Mouse (Mus musculus): ENCODE results near the gene En1. TPM values are rescaled to one million over a fixed set of nuclear protein-coding genes. Genes with fewer than 3 reads are reported as not detected.

En1 gene
- polyA plus RNA-seq (2016; fragmentation: Nextera tagmentation; extraction: Ambion mirVana): 0.30 and 0.47 TPM in 2 replicates

- no peaks in the 10 kb centered on the region for H3K9me3 ChIP-seq
- under 1% methylated on average over 35 of the region's 35 CpGs for WGBS
- peak; percentile 79 for DNase-seq (ENCODE audit: low spot score)
- H3K4me1 ChIP-seq: peaks cover 30% of the 10 kb centered on the region
- H3K4me3 ChIP-seq: peak within 1 kb of the TSS; percentile 58
- H3K27me3 ChIP-seq (replicated peaks; ENCODE audit: low read depth, poor library complexity, severe bottlenecking): peaks cover 100% of the 10 kb centered on the region
- no peaks in the 10 kb centered on the region for H3K36me3 ChIP-seq (replicated peaks)
- peak within 1 kb of the TSS; percentile 10; the same call in 1 of the 2 replicates for H3K27ac ChIP-seq (replicated peaks)
Observed at GRCm38 (mm10) chr1:120602031-120602730, at the start of gene En1. Gene En1 (plus strand): TSS chr1:120602418.

- H3K9me3 ChIP-seq: no peaks in the 10 kb centered on the region
- WGBS: 84% methylated on average over 15 of the region's 15 CpGs
- no peak overlapping the region for H3K4me3 ChIP-seq
- H3K27me3 ChIP-seq (replicated peaks; ENCODE audit: low read depth, poor library complexity, severe bottlenecking): no peaks in the 10 kb centered on the region
- DNase-seq (ENCODE audit: low spot score): no peak
- no peaks in the 10 kb centered on the region for H3K36me3 ChIP-seq (replicated peaks)
- no peaks in the 10 kb centered on the region for H3K4me1 ChIP-seq
- H3K27ac ChIP-seq (replicated peaks): no peak overlapping the region
Observed at GRCm38 (mm10) chr1:120556926-120557846, 45.0 kb upstream of the En1 start.

GRCm38 (mm10) chr1:120558341-120559285, 43.6 kb upstream of the En1 start:
- no peaks in the 10 kb centered on the region for H3K9me3 ChIP-seq
- WGBS: 82% methylated on average over 9 of the region's 9 CpGs
- no peaks in the 10 kb centered on the region for H3K36me3 ChIP-seq (replicated peaks)
- H3K4me3 ChIP-seq: no peak overlapping the region
- no peaks in the 10 kb centered on the region for H3K4me1 ChIP-seq
- H3K27ac ChIP-seq (replicated peaks): no peak overlapping the region
- no peak for DNase-seq (ENCODE audit: low spot score)
- no peaks in the 10 kb centered on the region for H3K27me3 ChIP-seq (replicated peaks; ENCODE audit: low read depth, poor library complexity, severe bottlenecking)

DNA sequence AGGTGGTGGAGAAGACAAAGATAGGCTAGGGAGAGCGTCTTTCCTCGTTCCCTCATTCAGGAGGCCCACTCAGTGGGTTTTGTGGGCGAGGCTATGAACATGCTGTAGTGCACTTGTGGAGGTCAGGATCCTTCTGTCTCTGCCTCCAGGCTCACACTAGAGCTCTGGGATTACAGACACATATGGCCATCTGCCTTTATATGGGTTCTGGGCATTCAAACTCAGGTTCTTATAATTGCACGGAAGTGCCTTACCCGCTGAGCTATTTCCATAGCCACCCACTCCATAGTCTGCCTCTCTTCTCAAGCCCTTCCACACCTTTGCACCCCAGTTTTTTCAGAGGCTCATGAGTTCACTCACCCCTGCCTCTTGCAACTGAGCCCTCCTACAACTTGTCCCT, 42.3 kb upstream of the En1 start:
- no peaks in the 10 kb centered on the region for H3K4me1 ChIP-seq
- no peaks in the 10 kb centered on the region for H3K9me3 ChIP-seq
- H3K27me3 ChIP-seq (replicated peaks; ENCODE audit: low read depth, poor library complexity, severe bottlenecking): no peaks in the 10 kb centered on the region
- WGBS: 89% methylated on average over 5 of the region's 5 CpGs
- H3K4me3 ChIP-seq: no peak overlapping the region
- no peak overlapping the region for H3K27ac ChIP-seq (replicated peaks)
- no peaks in the 10 kb centered on the region for H3K36me3 ChIP-seq (replicated peaks)
- no peak for DNase-seq (ENCODE audit: low spot score)

- H3K27ac ChIP-seq (replicated peaks): no peak overlapping the region
- H3K4me3 ChIP-seq: no peak overlapping the region
- H3K4me1 ChIP-seq: no peaks in the 10 kb centered on the region
- H3K36me3 ChIP-seq (replicated peaks): no peaks in the 10 kb centered on the region
- DNase-seq (ENCODE audit: low spot score): no peak
- WGBS: 58% methylated on average over 4 of the region's 4 CpGs
- no peaks in the 10 kb centered on the region for H3K9me3 ChIP-seq
- peaks cover 34% of the 10 kb centered on the region for H3K27me3 ChIP-seq (replicated peaks; ENCODE audit: low read depth, poor library complexity, severe bottlenecking)
Observed at GRCm38 (mm10) chr1:120581306-120581705, 20.9 kb upstream of the En1 start.

DNA sequence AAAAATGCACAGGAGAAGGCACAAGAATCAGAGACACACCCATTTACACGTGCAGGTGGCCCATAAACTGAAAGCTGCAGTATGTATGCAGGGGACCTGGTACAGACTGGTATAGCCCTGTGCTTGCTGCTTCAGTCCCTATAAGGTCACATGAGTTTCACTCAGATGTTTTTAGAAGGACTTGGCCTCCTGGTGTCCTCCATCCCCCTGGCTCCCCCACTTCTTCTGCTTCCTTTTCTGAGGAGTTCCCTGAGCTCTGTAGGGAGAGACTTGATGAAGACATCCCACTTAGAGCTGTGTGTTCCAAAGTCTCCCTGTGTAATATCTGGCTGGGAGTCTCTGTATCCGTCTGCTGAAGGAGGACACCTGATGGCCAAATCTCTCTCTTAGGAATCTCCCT, 16.7 kb upstream of the En1 start:
- Histone ChIP-seq H3K27ac (replicated peaks) (no peak overlapping the region), H3K27me3 (replicated peaks; ENCODE audit: low read depth, poor library complexity, severe bottlenecking) (peaks cover 64% of the 10 kb centered on the region), H3K9me3 (no peaks in the 10 kb centered on the region), H3K36me3 (replicated peaks) (no peaks in the 10 kb centered on the region), H3K4me1 (no peaks in the 10 kb centered on the region), H3K4me3 (no peak overlapping the region)
- DNase-seq (ENCODE audit: low spot score): peak; percentile 2
- WGBS: 31% methylated on average over 2 of the region's 2 CpGs

- Histone ChIP-seq H3K27me3 (replicated peaks; ENCODE audit: low read depth, poor library complexity, severe bottlenecking) (peaks cover 71% of the 10 kb centered on the region), H3K4me3 (no peak overlapping the region), H3K4me1 (no peaks in the 10 kb centered on the region), H3K36me3 (replicated peaks) (no peaks in the 10 kb centered on the region), H3K27ac (replicated peaks) (no peak overlapping the region), H3K9me3 (no peaks in the 10 kb centered on the region)
- DNase-seq (ENCODE audit: low spot score): peak; percentile 73
- 12% methylated on average over 7 of the region's 7 CpGs for whole genome bisulfite sequencing
Observed at GRCm38 (mm10) chr1:120586500-120587110, 15.6 kb upstream of the En1 start.

DNA sequence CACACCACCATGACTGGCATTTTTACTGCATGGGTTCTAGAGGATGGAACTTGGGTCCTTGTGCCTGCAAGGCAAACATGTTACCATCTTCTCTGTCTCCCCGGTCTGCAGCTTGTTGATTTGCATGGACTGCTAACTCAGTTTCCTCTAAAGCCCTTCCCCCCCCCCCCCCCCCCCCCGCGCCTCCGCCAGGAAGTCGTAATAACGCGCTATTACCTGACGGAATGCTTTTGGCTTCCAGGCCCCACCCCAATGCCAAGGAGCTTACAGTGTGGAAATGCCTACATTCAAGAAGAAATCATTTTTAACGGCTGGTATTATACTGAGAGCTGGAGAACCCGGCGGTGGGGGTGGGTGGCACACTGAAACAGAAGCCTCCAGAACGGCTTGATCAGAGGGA, 14.8 kb upstream of the En1 start:
- DNase-seq (ENCODE audit: low spot score): peak; percentile 7
- Histone ChIP-seq H3K27me3 (replicated peaks; ENCODE audit: low read depth, poor library complexity, severe bottlenecking) (peaks cover 73% of the 10 kb centered on the region), H3K9me3 (no peaks in the 10 kb centered on the region), H3K4me1 (no peaks in the 10 kb centered on the region), H3K4me3 (no peak overlapping the region), H3K27ac (replicated peaks) (no peak overlapping the region), H3K36me3 (replicated peaks) (no peaks in the 10 kb centered on the region)
- 69% methylated on average over 12 of the region's 12 CpGs for WGBS

DNA sequence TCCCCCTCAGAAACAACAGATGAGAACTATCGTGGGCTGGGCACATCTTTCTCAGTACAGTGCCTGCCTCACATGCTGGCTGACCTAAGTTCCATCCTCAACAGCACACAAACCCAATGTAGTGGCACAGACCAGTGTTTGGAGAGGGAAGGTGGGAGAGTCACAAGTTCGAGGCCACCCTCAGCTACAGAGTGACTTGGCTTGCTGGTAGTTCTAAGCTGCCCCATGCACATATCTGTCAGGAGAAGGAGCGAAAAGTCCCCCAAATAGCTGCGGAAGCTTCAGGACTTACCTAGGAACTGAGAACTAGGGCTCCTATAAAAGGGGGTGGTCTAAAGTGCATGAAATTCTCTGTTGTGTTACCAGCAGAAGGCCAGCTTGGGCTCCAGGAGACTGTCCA, 14.3 kb upstream of the En1 start:
- WGBS: 82% methylated on average over 4 of the region's 4 CpGs
- Histone ChIP-seq H3K4me1 (no peaks in the 10 kb centered on the region), H3K9me3 (no peaks in the 10 kb centered on the region), H3K36me3 (replicated peaks) (no peaks in the 10 kb centered on the region), H3K27ac (replicated peaks) (no peak overlapping the region), H3K4me3 (no peak overlapping the region), H3K27me3 (replicated peaks; ENCODE audit: low read depth, poor library complexity, severe bottlenecking) (peaks cover 78% of the 10 kb centered on the region)
- peak; percentile 7 for DNase-seq (ENCODE audit: low spot score)

DNA sequence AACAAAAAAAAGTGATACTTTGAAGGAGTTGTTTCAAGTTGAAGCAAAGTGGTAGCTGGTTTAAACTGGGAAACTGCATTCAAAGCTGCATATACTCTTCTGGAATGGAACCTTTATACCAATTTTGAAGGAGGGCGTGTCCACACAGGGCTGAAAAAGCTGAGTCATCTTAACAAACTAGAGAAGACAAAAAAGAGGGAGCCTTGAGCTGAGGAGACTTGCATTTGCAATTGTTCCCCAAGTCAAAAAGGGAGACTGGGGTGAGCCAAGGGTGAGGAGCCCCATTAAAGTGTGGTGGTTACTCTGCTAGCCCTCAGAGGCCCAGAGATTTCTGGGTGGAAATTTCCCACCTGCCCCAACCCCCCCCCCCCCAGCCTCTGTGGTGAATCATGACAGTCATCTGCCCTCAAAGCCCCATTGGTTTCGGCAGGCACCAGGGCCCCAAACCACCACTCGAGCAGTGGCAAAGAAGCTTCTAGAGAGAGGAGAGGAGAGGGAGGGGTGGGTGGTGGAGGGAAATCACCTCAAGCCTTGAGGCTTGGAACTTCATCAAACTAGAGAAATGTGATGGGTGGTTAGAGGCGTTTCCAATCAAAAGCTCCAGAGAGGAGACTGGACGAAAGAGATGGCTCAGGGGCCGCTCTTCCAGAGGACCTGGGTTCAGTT, 13.7 kb upstream of the En1 start:
- Histone ChIP-seq H3K27me3 (replicated peaks; ENCODE audit: low read depth, poor library complexity, severe bottlenecking) (peaks cover 83% of the 10 kb centered on the region), H3K9me3 (no peaks in the 10 kb centered on the region), H3K27ac (replicated peaks) (no peak overlapping the region), H3K4me3 (no peak overlapping the region), H3K4me1 (no peaks in the 10 kb centered on the region), H3K36me3 (replicated peaks) (no peaks in the 10 kb centered on the region)
- peak; percentile 5 for DNase-seq (ENCODE audit: low spot score)
- 73% methylated on average over 6 of the region's 6 CpGs for WGBS

DNA sequence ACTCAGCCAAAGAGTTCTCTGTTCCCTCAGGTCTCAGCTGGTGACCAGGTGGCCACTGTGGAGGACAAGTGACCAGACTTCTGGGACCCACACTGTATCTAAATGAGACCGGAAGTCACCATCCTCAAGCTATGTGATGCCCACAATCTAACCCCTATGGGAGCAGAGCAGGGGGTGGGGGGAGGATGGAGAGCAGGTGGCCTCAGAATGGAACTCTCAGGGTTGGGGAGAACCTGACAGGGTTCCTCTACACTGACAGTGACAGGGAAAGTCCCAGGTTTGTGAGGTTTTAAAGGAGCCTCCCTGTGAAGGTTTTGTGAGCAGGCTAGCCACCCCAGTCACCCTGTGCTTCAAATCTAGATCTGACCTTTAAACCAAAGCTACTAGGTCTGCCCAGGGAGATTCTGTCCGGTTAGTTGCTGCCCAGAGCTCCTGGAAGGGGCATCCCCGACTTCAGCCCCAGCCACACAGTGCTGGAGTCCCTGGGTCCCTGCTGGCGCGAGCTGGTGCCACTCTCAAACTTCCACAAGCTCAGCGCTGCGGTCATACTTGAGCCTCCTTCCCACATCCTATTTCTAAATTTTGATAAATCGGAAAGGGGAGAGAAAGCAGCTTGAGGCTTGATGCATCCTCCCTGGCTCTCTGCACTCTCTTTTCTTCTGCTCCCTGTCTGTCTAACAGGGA, 8.8 kb upstream of the En1 start:
- no peak for DNase-seq (ENCODE audit: low spot score)
- H3K27ac ChIP-seq (replicated peaks): no peak overlapping the region
- WGBS: 15% methylated on average over 8 of the region's 8 CpGs
- H3K4me1 ChIP-seq: peaks cover 8% of the 10 kb centered on the region
- no peak overlapping the region for H3K4me3 ChIP-seq
- H3K36me3 ChIP-seq (replicated peaks): no peaks in the 10 kb centered on the region
- H3K27me3 ChIP-seq (replicated peaks; ENCODE audit: low read depth, poor library complexity, severe bottlenecking): peaks cover 100% of the 10 kb centered on the region
- no peaks in the 10 kb centered on the region for H3K9me3 ChIP-seq
